Mouse (Mus musculus): Measurements from ENCODE around the gene Haus8.
"Not testable (repeated sequence)": the region's sequence is repeated elsewhere in the genome, so short reads cannot be mapped to it uniquely, and the experiment has no call there.

Haus8 gene

DNA sequence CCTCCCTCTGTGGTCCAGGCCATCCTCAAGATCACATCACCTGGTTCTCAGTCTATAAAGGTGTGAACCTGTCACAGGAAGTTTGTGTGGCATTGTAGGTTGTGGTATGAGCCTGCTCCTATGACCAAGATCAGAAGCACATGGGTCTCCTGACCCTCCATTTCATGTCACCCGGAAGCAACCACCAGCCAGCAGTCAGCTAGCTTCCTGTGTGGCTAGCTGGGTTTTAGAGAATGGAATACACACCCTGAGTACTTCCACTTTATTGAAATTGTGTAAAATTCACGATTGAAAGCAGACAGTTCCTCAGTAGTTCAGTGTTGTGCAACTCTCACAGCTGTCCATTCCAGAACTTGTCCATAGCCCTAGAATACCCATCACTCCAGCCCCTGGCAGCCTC, 13.5 kb upstream of the Haus8 start:
- not testable (repeated sequence) for DNase-seq (ENCODE audit: low read depth, low spot score)

DNA sequence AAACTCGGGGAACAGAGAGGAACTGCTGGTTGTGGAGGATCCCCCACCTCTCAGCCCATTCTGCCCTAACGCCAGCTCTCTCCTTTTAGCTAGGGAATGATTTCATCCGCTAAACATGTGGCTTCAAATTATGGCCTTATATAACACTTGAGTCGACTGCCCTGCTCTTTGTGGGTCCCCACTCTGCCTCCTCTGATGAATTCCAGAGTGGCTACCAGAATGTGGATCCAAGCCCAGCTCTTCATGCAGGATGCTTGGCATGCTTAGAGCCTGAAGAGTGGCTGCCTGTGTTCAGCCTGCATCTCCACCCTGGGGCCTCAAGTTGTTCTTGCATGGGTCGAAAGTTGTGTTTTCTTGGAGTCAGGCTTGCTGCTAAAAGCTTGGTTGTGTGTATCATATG, 9.9 kb upstream of the Haus8 start:
- no peak for DNase-seq (ENCODE audit: low read depth, low spot score)

DNA sequence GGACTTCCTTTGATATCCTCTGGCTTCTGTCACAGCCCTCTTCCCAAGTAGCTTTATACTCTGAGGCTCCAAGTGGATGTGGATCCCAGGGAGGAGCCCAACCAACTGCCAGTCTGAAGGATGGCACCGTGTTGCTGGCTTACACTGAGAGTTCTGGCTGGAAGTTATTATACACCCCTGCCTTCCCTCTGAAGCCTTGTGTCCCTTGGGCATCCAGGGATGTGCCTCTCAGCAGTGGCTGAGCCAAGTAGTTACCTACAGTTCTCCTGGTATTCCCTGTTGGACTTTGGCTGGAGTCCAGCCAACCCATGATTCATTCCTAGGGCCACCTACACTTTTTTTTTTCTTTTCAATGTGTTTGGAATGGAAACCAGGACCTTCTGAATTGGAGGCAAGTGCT, 9.0 kb upstream of the Haus8 start:
- DNase-seq (ENCODE audit: low read depth, low spot score): not testable (repeated sequence)

DNA sequence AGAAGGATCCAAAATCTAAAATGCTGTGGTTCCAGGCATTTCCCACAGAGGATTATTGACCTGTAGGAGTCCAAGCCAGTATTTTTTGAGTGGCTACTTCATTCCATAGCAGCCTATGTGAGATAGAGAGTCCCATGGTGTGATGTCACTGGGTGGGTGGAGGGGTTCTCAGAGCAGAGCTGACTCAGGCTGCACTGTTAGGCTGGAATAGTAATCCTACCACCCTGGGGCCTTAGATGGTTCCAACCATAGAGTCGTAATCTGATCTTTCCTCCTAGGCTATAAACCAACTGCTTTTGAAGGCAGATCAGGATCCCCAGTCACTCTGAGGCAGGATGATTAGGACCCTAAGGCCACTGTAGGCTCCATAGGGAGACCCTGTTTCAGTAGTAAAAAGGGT, 6.7 kb upstream of the Haus8 start:
- DNase-seq (ENCODE audit: low read depth, low spot score): not testable (repeated sequence)

DNA sequence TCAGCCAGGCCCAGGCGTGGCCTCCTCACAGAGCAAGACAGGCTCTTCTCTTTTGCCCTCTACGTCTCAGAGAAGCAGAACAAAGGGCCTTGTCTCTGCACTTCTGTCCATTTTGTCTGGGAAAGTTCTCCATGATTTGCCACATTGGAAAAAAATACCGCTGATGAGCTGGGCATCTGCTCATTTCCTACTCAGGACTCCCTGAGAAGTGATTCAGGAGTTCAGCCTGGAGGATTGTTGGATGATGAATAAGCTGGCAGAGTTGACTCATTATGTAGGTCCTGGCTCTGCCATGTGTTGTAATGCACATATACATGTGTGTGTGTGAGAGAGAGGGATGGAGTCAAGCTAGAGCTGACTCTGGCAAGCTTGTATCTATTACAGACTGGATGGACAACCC, 3.4 kb upstream of the Haus8 start:
- DNase-seq (ENCODE audit: low read depth, low spot score): no peak

DNA sequence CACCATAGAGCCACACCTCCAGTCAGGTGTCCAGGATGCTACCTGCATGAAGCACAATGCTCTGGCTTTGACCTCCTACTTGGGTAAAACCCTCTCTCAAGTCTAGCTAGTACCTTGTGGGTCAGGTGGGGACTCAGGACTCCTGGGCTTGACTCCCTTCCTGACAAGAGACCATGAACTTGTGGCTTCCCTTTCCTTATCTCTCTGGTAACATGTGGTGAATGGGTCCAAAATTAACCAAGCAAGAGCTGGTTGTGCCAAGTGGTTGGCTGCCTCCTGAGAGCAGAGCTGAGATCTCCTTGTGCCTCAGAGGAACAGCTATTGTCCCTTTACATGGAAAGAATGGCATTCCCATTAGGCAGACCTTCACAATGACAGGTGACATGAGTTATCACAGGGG, 1.7 kb upstream of the Haus8 start:
- no peak for DNase-seq (ENCODE audit: low read depth, low spot score)

DNA sequence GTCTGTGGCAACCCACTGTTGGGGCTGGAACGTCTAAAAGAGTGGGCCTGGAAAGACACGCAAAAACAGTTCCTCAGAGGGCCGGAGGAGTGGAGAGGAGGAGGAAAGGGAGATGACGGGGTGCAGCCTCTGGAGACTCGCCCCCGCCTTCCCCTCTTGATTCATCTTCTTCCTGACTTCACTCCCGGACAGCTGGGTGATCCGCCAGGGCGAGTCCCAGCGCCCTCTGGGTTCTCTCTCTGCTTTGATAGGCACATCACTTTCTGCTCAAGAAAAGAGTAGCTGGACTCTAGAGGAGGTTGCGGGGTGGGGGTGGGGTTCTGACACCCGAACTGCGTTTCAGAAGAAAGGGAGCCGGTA, 397 bp upstream of the Haus8 start:
- DNase-seq (ENCODE audit: low read depth, low spot score): no peak

DNA sequence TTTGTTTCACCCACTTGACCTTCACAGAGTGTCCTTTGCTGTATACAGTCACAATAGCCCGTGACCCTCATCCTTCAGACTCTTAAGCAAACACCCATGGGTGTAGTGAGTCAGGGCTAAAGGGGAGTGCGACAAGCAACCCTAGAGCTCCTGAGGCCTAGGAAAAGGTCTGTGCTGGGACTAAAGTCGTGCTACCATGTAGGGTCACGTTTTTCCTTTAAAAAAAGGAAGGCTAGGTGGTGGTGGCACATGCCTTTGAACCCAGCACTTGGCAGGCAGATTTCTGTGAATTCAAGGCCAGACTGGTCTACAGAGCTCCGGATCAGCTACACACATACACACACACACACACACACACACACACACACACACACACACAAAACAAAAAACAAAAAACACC, 1.1 kb downstream of the Haus8 start:
- no peak for DNase-seq (ENCODE audit: low read depth, low spot score)

DNA sequence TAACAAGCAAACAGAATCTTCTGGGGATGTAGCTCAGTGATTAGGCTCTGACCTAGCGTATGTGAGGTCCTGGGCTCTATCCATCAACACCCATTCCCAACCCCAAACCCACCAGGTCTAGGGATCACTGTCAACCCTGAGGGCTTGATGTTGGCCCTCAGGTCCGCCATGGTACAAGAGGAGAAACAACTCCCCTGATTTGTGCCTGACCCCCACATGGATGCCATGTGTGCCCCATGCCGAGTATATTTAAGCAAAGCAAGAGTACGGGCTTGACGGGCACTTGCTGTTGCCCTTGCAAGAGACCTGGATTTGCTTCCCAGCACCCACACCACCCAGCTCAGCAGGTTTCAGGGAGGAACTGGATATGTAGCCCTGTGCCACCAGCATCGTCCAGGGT, 4.4 kb downstream of the Haus8 start:
- DNase-seq (ENCODE audit: low read depth, low spot score): not testable (repeated sequence)

DNA sequence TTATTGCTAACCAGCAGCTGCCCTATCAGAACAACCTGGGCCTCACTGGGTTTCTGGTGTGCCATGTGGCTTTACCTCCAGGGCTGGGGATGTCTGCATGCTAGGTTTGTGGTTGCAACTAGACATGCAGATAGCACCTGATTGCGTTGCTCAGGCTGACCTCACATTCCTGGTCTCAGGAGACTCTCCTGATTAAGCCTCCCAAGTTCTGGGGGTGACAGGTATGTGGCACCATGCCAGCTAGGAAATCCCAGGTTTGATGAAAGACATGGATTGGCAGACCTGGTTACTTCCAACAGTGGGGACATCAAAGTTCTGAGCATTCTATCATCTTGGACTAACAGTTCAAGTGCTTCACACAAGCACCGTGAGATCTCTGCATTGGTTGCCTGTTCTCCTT, 5.0 kb downstream of the Haus8 start:
- no peak for DNase-seq (ENCODE audit: low read depth, low spot score)

DNA sequence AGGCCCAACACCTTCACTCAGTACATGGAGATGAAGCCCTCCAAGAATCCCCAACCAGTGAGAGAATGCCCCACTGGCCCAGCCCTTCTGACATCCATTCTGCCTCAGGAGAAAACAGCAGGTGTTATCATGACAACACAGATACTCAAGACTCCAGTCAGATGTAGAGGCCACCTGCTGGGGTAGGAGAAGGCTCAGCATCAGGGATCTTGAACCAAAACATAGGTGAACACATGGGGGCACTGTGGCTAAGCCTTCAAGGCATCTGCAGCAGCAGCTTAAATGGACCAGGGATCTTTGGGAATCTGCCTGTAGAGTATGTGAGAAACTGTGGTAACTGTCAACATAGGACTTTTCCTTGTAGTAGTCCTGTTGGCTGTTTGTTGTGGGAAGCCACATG, 11.5 kb downstream of the Haus8 start:
- no peak for DNase-seq (ENCODE audit: low read depth, low spot score)

DNA sequence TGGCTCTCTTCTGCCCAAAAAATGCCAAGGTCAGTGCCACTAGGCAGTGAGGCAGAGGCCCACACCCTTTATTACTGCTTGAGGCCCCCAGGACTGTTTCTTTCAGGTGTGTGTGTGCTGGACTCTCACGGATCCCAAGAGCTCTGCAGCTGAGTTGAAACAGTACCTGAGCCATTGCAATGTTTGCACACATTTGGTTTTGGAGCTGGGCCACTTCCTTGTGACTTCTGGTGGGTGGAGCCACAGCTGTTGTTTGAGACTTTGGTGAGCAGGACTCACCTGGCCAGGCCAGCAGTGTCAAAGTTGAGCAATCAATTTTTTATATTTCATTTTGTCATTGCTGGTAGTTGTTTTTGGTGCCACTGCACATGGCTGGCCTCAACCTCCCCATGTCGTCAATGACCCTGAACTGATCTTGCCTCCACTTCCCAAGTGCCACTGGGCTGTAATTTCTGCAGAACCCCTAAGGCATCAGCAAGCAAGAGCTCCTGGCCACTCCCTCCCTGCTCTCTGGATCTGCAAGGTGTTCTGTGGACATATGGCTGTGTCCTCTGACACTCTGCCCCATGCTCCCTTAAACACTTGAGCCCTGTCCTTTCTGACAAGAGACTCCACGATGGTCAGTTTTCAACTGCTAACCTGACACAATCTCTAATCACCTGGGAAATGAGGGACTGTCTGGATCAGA, 16.0 kb downstream of the Haus8 start:
- no peak for DNase-seq (ENCODE audit: low read depth, low spot score)

DNA sequence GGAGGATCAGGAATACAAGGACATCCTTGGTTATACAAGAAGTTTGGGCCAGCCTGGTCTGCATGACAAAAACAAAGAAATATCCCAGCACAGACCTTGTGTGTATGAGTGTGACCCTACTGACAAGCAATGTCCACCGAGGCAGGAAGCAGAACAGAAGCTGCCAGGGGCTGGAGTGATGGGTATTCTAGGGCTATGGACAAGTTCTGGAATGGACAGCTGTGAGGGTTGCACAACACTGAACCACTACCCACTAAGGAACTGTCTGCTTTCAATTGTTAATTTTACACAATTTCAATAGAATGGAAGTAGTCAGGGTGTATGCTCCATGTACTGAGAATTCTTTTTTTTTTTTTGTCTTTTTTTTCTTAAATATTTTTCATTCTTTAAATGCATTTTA, 24.5 kb downstream of the Haus8 start:
- no peak for DNase-seq (ENCODE audit: low read depth, low spot score)

DNA sequence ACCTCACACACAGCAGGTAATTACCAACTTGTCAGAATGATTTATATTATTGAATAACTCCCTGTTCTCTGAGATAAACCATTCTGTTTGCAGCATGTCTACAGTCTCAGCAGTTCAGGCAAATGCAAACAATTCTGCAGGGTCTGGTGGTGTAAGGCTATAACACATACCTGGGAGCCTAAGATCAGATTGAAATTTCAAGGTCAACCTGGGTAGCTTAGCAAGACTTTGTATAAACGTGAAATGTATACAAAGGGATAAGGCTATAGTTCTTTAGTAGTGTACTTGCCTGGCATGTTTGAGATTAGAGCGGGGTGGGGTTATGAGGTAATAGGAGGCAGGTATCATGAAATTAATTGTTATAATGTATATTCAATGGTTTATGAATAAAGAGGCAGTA, 30.0 kb downstream of the Haus8 start:
- no peak for DNase-seq (ENCODE audit: low read depth, low spot score)

DNA sequence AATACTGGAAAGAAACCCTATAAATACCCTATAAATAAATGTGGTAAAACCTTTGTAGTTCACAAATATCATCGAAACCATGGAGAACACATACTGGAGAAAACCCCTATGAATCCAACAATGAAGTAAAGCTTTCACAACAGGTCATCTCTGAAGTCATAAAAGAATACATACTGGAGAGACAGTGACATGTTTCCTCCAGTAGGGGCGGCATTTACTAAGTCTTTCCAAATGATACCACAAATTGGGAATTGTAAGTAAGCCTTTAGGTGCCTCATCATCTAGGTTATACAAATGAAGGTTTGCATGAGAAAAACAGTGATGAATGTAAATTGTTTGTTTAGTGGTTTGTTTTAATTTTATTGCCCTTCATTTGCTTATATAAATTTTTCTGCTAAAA, 48.2 kb downstream of the Haus8 start:
- DNase-seq (ENCODE audit: low read depth, low spot score): peak; percentile 4

DNA sequence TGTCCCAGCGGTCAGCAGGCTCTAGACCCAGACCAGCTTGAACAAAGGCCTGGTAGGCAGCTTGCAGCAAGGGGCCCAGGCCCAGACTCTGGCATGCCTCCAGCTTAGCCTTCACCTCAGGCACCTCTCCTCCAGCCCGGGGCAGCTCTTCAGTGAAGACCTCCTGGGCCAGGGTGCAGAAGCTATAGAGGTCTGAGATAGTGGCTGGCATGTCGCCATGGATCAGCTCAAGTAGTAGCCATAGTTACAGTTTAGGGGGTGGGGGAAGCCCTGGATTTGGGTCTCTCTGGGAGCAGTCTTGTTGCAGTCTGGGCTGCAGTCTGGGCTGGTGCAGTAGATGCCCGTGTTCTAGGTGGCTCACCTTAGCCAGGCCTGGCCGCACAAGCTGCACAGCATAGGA, 58.5 kb downstream of the Haus8 start:
- not testable (repeated sequence) for DNase-seq (ENCODE audit: low read depth, low spot score)

DNA sequence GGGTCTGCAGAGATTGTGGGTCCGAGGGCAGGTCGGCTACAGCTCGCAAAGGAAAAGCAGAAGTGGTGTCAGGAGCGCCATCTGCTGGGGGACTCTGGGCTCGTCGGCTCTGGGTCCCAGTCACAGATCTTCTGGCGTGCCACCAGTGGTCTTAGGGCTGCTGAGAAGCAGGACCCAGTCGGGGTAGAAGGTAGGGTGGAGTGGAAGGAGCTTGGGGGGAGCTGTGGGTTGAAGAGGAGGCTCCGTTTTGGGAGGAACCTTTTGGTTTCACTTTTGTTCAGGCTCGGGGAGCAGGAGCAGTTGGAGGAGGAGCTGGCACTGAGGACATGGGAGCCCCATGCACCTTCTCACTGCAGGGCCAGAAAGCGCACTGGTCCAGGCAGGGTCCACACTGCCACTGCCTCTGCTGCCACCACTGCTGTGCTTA, 67.2 kb downstream of the Haus8 start:
- not testable (repeated sequence) for DNase-seq (ENCODE audit: low read depth, low spot score)
